Mouse (Mus musculus) liver, embryonic 14.5 days (tissue): ENCODE measurements around the gene Zfp518a. TPM values are rescaled to one million over a fixed set of nuclear protein-coding genes. Genes with fewer than 3 reads are reported as not detected.

Experiments used
- ATAC-seq: fragments of 200-750 bp; cut with Nextera tagmentation; 2 replicates; pipeline ENCODE4 v1.8.0; 2017; ENCODE audit warnings: moderate number of reproducible peaks, mild to moderate bottlenecking, moderate library complexity; ENCODE audit not compliant: insufficient read depth
- DNase-seq, 3 experiments: peaks; one replicate each; pipeline ENCODE4 v3.0.0-alpha.2; 2012 to 2013; ENCODE audit warnings: low read depth in 3 of 3, low spot score in 3 of 3
- H3K27ac ChIP-seq: fragments of 300-500 bp; sonication (generic); 2 replicates; pipeline ENCODE4 v1.5.1; 2014; ENCODE audit warnings: moderate library complexity, mild to moderate bottlenecking, control low read depth, inconsistent platforms
- H3K27me3 ChIP-seq: fragments of 300-500 bp; sonication (generic); 2 replicates; pipeline ENCODE4 v1.6.1; 2014; ENCODE audit warnings: mild to moderate bottlenecking, low read length, moderate library complexity; ENCODE audit not compliant: control insufficient read depth, insufficient read depth
- H3K36me3 ChIP-seq: fragments of 300-500 bp; sonication (generic); replicated peaks from 2 replicates; pipeline ENCODE4 v1.6.1; 2014; ENCODE audit warnings: low read depth; ENCODE audit not compliant: control insufficient read depth, insufficient read depth
- H3K4me1 ChIP-seq, 2 experiments: fragments of 200-500 bp in 1 of 2; fragments of 300-500 bp in 1 of 2; sonication (generic) in 1 of 2; replicated peaks; 2 replicates each; pipeline ENCODE4 v1.6.1; 2012 to 2014; ENCODE audit warnings: antibody characterized with exemption in 1 of 2, inconsistent platforms in 1 of 2, low read length in 1 of 2; ENCODE audit not compliant: control insufficient read depth in 2 of 2, insufficient read depth in 2 of 2
- H3K4me2 ChIP-seq: fragments of 300-500 bp; sonication (generic); 2 replicates; pipeline ENCODE4 v1.6.1; 2014; ENCODE audit warnings: low read depth, mild to moderate bottlenecking, control low read depth, moderate library complexity
- H3K4me3 ChIP-seq, 2 experiments: fragments of 200-500 bp in 1 of 2; fragments of 300-500 bp in 1 of 2; sonication (generic) in 1 of 2; 2 replicates each; pipeline ENCODE4 v1.5.1; 2012 to 2014; ENCODE audit warnings: low read depth in 2 of 2, low read length in 2 of 2, mild to moderate bottlenecking in 2 of 2, control low read depth in 1 of 2, inconsistent platforms in 1 of 2, moderate library complexity in 1 of 2; ENCODE audit not compliant: insufficient read depth in 1 of 2
- H3K9ac ChIP-seq: fragments of 300-500 bp; sonication (generic); replicated peaks from 2 replicates; pipeline ENCODE4 v1.6.1; 2014; ENCODE audit warnings: mild to moderate bottlenecking, control low read depth, moderate library complexity
- H3K9me3 ChIP-seq: fragments of 300-500 bp; sonication (generic); 2 replicates; pipeline ENCODE4 v1.6.1; 2016; ENCODE audit warnings: low read length, mixed read lengths; ENCODE audit not compliant: control insufficient read depth
- CTCF ChIP-seq: IDR thresholded peaks from 2 replicates; pipeline ENCODE4 v1.5.1; 2016; ENCODE audit warnings: antibody characterized with exemption, low read depth, control low read depth
- EP300 ChIP-seq: IDR thresholded peaks from 2 replicates; pipeline ENCODE4 v1.6.1; 2016; ENCODE audit warnings: antibody characterized with exemption, low read depth
- WGBS: fragments of 180-500 bp; shearing (Covaris S2); extraction: QIAGEN DNeasy Blood & Tissue Kit; methylation state at CpG from one replicate; pipeline ENCODE4 v1.1.7; 2014; ENCODE audit not compliant: insufficient replicate concordance; 5-methylcytosine and 5-hydroxymethylcytosine counted together
- polyA plus RNA-seq, 2 experiments: library from polyadenylated mRNA; depleted of rRNA in 1 of 2; stranded (reverse) in 1 of 2; unstranded in 1 of 2; fragments of >200 nt; fragmentation: Nextera tagmentation in 1 of 2; extraction: Ambion mirVana in 1 of 2; gene quantifications; 2 replicates each; pipeline versions ENCODE4 v1.2.1 to v1.2.3; 2012 to 2014

The Zfp518a gene
- polyA plus RNA-seq (2012; rRNA removed) (1.9 and 2.7 TPM in 2 replicates), polyA plus RNA-seq (2014; fragmentation: Nextera tagmentation; extraction: Ambion mirVana) (4.4 and 5.5 TPM in 2 replicates)

DNA sequence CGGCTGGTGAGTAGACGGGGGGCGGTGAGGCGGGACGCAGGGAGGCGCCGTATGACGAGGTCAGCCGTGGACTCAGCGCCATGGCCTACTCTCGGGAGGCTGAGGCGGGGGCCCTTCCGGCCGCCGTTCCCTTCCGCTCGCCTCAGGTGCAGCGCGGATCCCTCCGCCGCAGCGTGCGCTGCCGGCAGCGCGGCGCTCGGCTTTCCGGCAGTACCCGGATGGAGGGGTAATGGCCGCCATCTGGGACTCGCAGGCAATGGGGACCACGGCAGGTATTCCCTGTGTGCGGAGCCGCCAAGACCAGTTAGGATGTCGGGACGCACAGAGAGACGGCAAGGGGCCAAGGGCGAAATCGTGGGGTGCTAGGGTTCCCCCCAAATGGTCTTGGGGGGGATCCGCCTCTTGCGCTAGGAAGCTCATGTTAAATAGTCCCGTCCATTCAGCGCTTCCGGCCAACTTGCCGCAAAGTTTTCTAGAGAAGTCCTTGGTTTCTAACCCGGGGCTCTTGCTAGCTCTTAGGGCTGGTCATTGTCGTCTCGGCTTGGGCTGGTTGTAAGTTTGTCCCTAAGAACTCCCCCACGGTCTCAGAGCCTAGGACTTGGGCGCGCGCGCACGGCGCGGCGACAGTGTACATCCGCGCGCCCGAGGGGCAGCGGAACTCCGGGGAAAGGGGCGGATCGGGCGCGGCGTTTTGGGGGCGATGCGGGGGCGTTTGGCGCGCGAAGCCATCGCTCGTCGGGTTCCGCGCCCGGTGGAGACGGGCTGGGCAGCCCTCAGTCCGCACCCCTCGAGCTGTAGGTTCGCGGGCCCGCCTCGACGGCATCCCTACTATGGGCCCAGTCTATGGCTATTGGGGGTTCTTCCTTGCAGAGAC is at the start of gene Zfp518a:
TSS of gene Zfp518a (plus strand) at position 187 of the 874 bp plus-strand sequence.
- Histone ChIP-seq H3K9ac (peak within 1 kb of the TSS; percentile 81), H3K9me3 (no peaks in the 10 kb centered on the region), H3K36me3 (no peaks in the 10 kb centered on the region), H3K27me3 (peaks cover 5% of the 10 kb centered on the region; the same call in 1 of the 2 replicates), H3K4me1 (peaks cover 4 to 7% of the 10 kb centered on the region in 2 experiments; a peak in 3 of 4 replicates), H3K4me2 (peak within 1 kb of the TSS; percentile 83), H3K4me3 (peak within 1 kb of the TSS; percentile 88 to 90), H3K27ac (peak within 1 kb of the TSS; percentile 68)
- TF ChIP-seq CTCF (no peak), EP300 (no peak)
- under 1% methylated on average over 89 of the region's 89 CpGs for WGBS
- DNase-seq = peak; percentile 70 to 75 (median 71)
- ATAC-seq = peak; percentile 91

DNA sequence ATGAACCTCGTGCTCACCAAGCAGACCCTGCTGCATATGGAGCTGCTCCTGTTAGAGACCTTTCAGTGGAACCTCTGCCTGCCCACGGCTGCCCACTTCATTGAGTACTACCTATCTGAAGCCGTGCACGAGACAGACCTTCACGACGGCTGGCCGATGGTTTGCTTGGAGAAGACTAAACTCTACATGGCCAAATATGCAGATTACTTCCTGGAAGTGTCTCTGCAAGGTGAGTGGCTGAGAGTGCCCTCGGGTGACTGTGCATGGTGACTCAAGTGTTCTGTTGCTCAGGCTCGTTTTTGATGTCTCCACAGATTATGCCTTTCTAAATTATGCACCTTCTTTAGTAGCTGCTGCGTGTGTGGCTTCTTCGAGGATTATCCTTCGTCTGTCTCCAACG is 49.8 kb upstream of the Zfp518a start:
- no peaks in the 10 kb centered on the region for H3K27me3 ChIP-seq
- WGBS = 80% methylated on average over 13 of the region's 13 CpGs
- H3K4me2 ChIP-seq = no peak overlapping the region
- H3K9ac ChIP-seq = no peak overlapping the region
- ATAC-seq = no peak
- H3K4me3 ChIP-seq = no peak overlapping the region
- H3K27ac ChIP-seq = no peak overlapping the region
- TF ChIP-seq EP300 (no peak), CTCF (no peak)
- H3K9me3 ChIP-seq = no peaks in the 10 kb centered on the region
- H3K4me1 ChIP-seq = no peaks in the 10 kb centered on the region
- no peak for DNase-seq
- H3K36me3 ChIP-seq = peaks cover 19% of the 10 kb centered on the region

DNA sequence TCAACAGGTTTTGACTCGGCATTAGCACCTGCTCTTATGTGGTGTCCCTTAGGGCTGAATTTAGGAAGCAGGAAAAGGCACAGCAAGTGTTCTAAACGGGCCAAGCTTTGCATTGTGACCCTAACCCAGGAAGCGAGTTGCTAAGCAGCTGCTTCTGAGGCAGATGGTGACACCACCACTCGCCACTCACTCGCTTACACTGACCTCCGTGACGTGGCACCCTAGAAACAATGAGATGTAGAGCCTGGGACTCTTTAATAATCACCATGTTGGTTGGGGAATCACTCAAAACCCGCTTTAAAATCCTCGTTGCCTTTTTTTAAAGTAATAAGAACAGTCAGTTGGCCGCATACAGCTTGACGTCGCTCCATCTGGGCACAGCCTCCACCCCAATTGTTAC is 45.1 kb upstream of the Zfp518a start:
- Histone ChIP-seq H3K27me3 (no peaks in the 10 kb centered on the region; the same call in 1 of the 2 replicates), H3K9ac (no peak overlapping the region), H3K36me3 (peaks cover 15% of the 10 kb centered on the region), H3K4me2 (no peak overlapping the region), H3K27ac (no peak overlapping the region), H3K4me3 (no peak overlapping the region), H3K4me1 (no peaks in the 10 kb centered on the region), H3K9me3 (no peaks in the 10 kb centered on the region)
- ATAC-seq (no peak), DNase-seq (no peak)
- WGBS = 77% methylated on average over 12 of the region's 12 CpGs
- TF ChIP-seq CTCF (no peak), EP300 (no peak)

DNA sequence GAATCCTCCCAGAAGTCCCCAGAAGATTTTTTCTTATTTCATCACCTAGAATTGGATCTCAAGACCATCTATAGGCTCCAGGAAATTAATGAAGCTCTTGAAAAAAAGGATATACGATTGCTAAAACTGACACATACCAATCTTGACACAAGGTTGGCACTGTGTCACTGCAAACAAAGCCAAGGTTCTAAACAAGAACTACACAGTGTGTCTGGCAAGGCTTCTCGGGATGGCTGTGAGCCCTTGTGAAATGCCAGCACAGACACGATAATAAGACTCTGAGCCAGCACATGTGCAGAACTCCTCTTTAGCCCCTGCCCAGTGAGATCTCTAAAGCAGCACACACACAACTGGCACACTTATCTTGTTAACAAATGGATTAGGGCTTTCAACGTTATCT is 35.0 kb upstream of the Zfp518a start:
- 36% methylated on average over 4 of the region's 4 CpGs for WGBS
- H3K4me3 ChIP-seq = no peak overlapping the region
- no peak overlapping the region for H3K9ac ChIP-seq
- H3K4me2 ChIP-seq = no peak overlapping the region
- ATAC-seq (no peak), DNase-seq (no peak)
- no peak overlapping the region for H3K27ac ChIP-seq
- H3K36me3 ChIP-seq = no peaks in the 10 kb centered on the region
- no peaks in the 10 kb centered on the region for H3K9me3 ChIP-seq
- TF ChIP-seq EP300 (no peak), CTCF (no peak)
- H3K4me1 ChIP-seq = 0 out of 4 replicates have a peak, but pooled peaks cover 0 to 3% of the 10 kb centered on the region in 2 experiments
- no peaks in the 10 kb centered on the region for H3K27me3 ChIP-seq

DNA sequence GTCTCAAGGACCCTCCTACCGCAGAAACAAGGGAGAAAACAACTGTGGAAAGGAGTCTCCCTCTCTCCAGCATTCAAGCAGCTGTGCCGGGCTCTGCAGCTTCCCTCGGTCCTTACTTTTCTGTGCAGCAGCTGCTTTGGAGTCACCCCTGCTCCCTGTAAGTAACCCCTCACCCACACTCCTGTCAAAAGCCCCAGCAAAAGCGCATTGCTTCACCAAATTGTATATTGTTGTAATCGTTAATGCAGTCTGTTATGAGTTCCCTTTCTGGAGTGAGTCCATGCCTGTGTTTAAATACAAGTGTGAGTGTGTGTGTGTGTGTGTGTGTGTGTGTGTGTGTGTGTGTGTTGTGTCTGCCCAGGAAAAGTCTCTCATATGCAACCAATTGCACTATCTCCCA is 26.2 kb upstream of the Zfp518a start:
- Histone ChIP-seq H3K4me3 (no peak overlapping the region), H3K9ac (no peak overlapping the region), H3K36me3 (no peaks in the 10 kb centered on the region), H3K4me2 (no peak overlapping the region), H3K4me1 (0 out of 4 replicates have a peak, but pooled peaks cover 0 to 2% of the 10 kb centered on the region in 2 experiments), H3K27ac (no peak overlapping the region), H3K9me3 (no peaks in the 10 kb centered on the region), H3K27me3 (no peaks in the 10 kb centered on the region)
- no peak for ATAC-seq
- TF ChIP-seq CTCF (no peak), EP300 (no peak)
- 22% methylated on average over 5 of the region's 5 CpGs for WGBS
- no peak for DNase-seq
